Mouse (Mus musculus): Measurements from ENCODE around the gene Cetn3. TPM values are rescaled to one million over a fixed set of nuclear protein-coding genes. Genes with fewer than 3 reads are reported as not detected.

Cetn3 gene
- polyA plus RNA-seq (2016; fragmentation: Nextera tagmentation; extraction: Ambion mirVana): 231 TPM in 2 replicates

DNA sequence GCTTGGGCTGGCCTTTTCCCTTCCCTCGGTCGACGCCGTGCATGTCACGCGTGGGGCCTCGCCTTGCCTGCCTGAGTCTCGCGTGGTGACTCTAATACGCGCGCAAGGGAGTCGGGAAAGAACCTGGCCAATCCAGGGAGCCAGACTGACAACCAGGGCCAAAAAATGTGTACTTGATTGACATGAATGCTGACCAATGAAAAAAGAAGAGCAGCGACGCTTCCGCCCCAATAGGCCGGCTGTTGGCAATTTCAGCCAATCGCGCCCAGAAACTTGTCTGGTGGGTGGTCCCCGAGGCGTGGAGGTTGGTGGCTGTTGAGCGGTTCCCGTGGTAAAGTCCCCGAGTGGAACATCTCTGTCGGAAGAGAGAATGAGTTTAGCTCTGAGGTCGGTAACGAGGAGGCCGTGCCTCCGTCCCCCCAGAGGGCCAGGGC, at the start of gene Cetn3:
Gene Cetn3, plus strand, starts transcription at position 107 of the 434 bp plus-strand sequence.
- Histone ChIP-seq H3K27ac (ENCODE audit: poor library complexity, severe bottlenecking) (peak within 1 kb of the TSS; percentile 98), H3K27me3 (replicated peaks) (no peaks in the 10 kb centered on the region), H3K4me3 (peak within 1 kb of the TSS; percentile 86), H3K9ac (peak within 1 kb of the TSS; percentile 89), H3K9me3 (replicated peaks) (no peaks in the 10 kb centered on the region), H3K36me3 (peaks cover 12% of the 10 kb centered on the region), H3K4me2 (peak within 1 kb of the TSS; percentile 79), H3K4me1 (replicated peaks) (peaks cover 17% of the 10 kb centered on the region)
- under 1% methylated on average over 29 of the region's 29 CpGs for WGBS
- peak; percentile 92 for ATAC-seq (ENCODE audit: insufficient number of reproducible peaks, low FRiP score)

GRCm38 (mm10) chr13:81736606-81737005, 46.3 kb upstream of the Cetn3 start:
- WGBS: 81% methylated on average over 5 of the region's 5 CpGs
- Histone ChIP-seq H3K9me3 (replicated peaks) (no peaks in the 10 kb centered on the region), H3K27ac (ENCODE audit: poor library complexity, severe bottlenecking) (no peak overlapping the region), H3K4me1 (replicated peaks) (no peaks in the 10 kb centered on the region), H3K4me2 (no peak overlapping the region), H3K9ac (no peak overlapping the region), H3K36me3 (no peaks in the 10 kb centered on the region), H3K27me3 (replicated peaks) (no peaks in the 10 kb centered on the region), H3K4me3 (no peak overlapping the region)
- ATAC-seq (ENCODE audit: insufficient number of reproducible peaks, low FRiP score): no peak

- Histone ChIP-seq H3K4me3 (no peak overlapping the region), H3K4me2 (no peak overlapping the region), H3K4me1 (replicated peaks) (no peaks in the 10 kb centered on the region), H3K36me3 (no peaks in the 10 kb centered on the region), H3K9ac (no peak overlapping the region), H3K27ac (ENCODE audit: poor library complexity, severe bottlenecking) (no peak overlapping the region), H3K9me3 (replicated peaks) (no peaks in the 10 kb centered on the region), H3K27me3 (replicated peaks) (no peaks in the 10 kb centered on the region)
- WGBS: 39% methylated on average over 3 of the region's 3 CpGs
- ATAC-seq (ENCODE audit: insufficient number of reproducible peaks, low FRiP score): no peak
Observed at GRCm38 (mm10) chr13:81740898-81741297, 42.0 kb upstream of the Cetn3 start.

DNA sequence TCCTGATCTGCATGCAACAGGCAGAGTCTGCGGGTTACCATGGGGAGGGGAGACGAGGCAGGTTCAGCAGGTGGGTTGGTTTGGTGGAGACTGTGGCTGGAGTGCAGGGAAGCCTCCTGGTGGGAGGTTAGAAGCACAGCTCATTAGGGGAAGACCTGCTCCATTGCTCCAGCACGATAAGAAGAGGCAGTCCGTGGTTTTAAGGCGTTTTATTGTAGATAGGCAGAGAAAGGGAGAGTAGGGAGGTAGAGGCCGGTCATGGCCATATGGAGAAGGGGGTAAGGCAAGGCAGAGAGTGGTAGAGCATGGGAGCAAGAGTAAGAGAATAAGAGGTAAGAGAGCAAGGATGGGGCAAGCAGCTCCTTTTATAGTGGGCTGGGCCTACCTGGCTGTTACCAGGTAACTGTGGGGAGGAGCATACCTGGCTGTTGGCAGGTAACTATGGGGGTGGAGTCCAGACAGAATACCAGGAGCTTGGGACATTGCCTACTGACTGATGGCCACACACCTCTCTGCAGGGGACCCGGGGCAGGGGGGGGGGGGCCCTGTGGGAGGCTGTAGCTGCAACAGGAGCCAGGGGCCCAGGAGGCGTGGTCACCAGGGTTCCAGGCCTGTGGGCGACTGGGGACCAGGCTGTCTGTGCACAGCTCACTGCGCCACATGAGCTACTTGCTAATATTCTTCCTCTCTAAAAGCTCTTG, 39.3 kb upstream of the Cetn3 start:
- WGBS: 37% methylated on average over 10 of the region's 10 CpGs
- Histone ChIP-seq H3K27me3 (replicated peaks) (no peaks in the 10 kb centered on the region), H3K4me3 (no peak overlapping the region), H3K4me2 (no peak overlapping the region), H3K4me1 (replicated peaks) (no peaks in the 10 kb centered on the region), H3K36me3 (no peaks in the 10 kb centered on the region), H3K9ac (no peak overlapping the region), H3K27ac (ENCODE audit: poor library complexity, severe bottlenecking) (no peak overlapping the region), H3K9me3 (replicated peaks) (no peaks in the 10 kb centered on the region)
- ATAC-seq (ENCODE audit: insufficient number of reproducible peaks, low FRiP score): no peak

DNA sequence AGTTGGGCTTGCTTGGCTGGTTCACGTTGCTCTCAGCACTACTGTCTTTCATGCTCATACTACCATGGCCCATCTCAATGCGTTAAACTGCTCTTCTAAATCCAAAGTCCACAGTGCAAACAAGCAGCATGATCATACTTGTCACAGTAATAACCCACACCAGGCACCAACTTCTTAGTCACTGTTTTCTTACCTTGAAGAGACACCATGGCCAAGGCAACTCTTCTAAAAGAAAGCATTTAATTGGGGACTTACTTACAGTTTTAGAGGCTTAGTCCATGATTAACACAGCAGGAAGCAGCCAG, 38.8 kb upstream of the Cetn3 start:
- Histone ChIP-seq H3K4me1 (replicated peaks) (no peaks in the 10 kb centered on the region), H3K4me2 (no peak overlapping the region), H3K9ac (no peak overlapping the region), H3K36me3 (no peaks in the 10 kb centered on the region), H3K9me3 (replicated peaks) (no peaks in the 10 kb centered on the region), H3K4me3 (no peak overlapping the region), H3K27ac (ENCODE audit: poor library complexity, severe bottlenecking) (no peak overlapping the region), H3K27me3 (replicated peaks) (no peaks in the 10 kb centered on the region)
- no peak for ATAC-seq (ENCODE audit: insufficient number of reproducible peaks, low FRiP score)
- WGBS: 31% methylated on average over 2 of the region's 2 CpGs

DNA sequence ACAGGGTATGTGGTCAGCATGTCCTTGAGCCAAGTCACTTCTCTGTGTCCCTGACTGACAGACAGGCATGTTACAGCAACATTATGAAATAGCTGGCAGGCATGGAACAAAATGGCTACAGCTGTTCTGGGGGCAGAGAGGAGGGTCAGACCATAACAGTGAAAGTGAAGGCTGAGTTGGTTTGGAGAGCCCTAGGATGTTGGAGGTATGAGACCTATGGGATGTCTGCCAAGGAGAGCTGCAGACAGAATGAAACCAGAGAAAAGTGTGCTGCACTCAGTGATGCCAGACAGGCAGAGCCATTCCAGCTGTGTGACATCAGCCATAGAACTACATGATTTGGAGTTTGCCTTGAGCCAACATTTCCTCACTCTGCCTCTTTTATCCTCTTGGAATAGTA, 28.0 kb upstream of the Cetn3 start:
- Histone ChIP-seq H3K27ac (ENCODE audit: poor library complexity, severe bottlenecking) (no peak overlapping the region), H3K4me1 (replicated peaks) (0 out of 2 replicates have a peak, but pooled peaks cover 2% of the 10 kb centered on the region), H3K36me3 (no peaks in the 10 kb centered on the region), H3K27me3 (replicated peaks) (no peaks in the 10 kb centered on the region), H3K9ac (no peak overlapping the region), H3K4me2 (no peak overlapping the region), H3K9me3 (replicated peaks) (no peaks in the 10 kb centered on the region), H3K4me3 (no peak overlapping the region)
- 0 out of 2 replicates have a peak, but pooled peaks have one; percentile 48 for ATAC-seq (ENCODE audit: insufficient number of reproducible peaks, low FRiP score)

GRCm38 (mm10) chr13:81755324-81755723, 27.6 kb upstream of the Cetn3 start:
- no peaks in the 10 kb centered on the region for H3K9me3 ChIP-seq (replicated peaks)
- no peak overlapping the region for H3K4me3 ChIP-seq
- no peak overlapping the region for H3K4me2 ChIP-seq
- no peak for ATAC-seq (ENCODE audit: insufficient number of reproducible peaks, low FRiP score)
- no peaks in the 10 kb centered on the region for H3K36me3 ChIP-seq
- no peaks in the 10 kb centered on the region for H3K4me1 ChIP-seq (replicated peaks)
- WGBS: 89% methylated on average over 1 of the region's 1 CpGs
- H3K9ac ChIP-seq: no peak overlapping the region
- no peaks in the 10 kb centered on the region for H3K27me3 ChIP-seq (replicated peaks)
- H3K27ac ChIP-seq (ENCODE audit: poor library complexity, severe bottlenecking): no peak overlapping the region

DNA sequence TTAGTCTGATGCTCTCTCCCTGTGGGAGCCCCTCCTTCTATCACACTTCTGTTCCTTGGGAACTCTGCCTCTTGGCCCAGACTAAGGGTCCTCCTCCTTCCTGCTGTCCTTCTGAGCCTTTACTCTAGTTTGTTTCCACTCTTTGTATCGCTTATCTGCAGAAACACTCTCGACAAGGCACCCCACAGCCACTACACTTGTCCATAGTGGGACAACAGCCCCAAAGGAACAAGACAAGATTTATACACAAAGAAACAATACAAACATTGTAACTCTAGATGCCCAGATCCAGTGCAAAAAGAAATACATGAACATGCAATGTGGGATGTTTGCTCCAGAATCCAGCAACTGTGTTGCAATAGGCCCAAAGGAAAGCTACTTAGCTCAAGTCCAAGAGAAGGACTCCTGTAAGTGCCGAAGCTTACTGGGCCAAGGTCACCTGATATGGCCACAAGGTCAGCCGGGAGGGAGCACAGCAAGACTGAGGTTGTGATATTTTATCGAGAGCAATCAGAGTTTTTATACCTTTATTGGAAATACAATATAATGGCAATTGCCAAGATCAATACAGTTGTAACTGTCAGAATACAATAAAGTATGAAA, 25.7 kb upstream of the Cetn3 start:
- H3K4me1 ChIP-seq (replicated peaks): 0 out of 2 replicates have a peak, but pooled peaks cover 2% of the 10 kb centered on the region
- 62% methylated on average over 5 of the region's 5 CpGs for WGBS
- H3K36me3 ChIP-seq: no peaks in the 10 kb centered on the region
- no peak overlapping the region for H3K4me2 ChIP-seq
- H3K9ac ChIP-seq: no peak overlapping the region
- ATAC-seq (ENCODE audit: insufficient number of reproducible peaks, low FRiP score): no peak
- H3K27ac ChIP-seq (ENCODE audit: poor library complexity, severe bottlenecking): no peak overlapping the region
- no peaks in the 10 kb centered on the region for H3K9me3 ChIP-seq (replicated peaks)
- no peak overlapping the region for H3K4me3 ChIP-seq
- no peaks in the 10 kb centered on the region for H3K27me3 ChIP-seq (replicated peaks)

DNA sequence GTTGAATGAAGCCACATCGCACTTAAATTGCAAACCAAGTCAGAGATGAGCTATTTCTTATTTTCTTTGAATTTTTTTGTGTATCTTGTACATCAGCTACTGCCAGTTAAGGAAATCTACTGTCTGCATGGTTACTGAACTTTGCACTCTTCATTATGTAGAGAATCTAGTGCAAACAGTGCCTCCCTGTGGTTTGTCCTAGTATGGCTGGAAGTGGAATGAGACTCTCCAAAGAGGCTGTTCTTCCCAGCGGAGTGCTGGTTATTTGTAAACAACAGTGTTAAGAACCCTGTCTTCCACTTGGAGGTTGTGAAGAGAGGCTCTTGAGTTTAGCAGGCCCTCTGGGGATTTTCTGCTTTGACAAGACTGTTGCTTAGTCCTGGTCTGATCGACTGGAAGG, 22.5 kb upstream of the Cetn3 start:
- 23% methylated on average over 3 of the region's 3 CpGs for WGBS

GRCm38 (mm10) chr13:81761566-81762186, 21.2 kb upstream of the Cetn3 start:
- Histone ChIP-seq H3K9ac (no peak overlapping the region), H3K27me3 (replicated peaks) (no peaks in the 10 kb centered on the region), H3K36me3 (no peaks in the 10 kb centered on the region), H3K4me3 (no peak overlapping the region), H3K4me2 (peak overlapping the region; percentile 21; the same call in 1 of the 2 replicates), H3K4me1 (replicated peaks) (peaks cover 10% of the 10 kb centered on the region; the same call in 1 of the 2 replicates), H3K9me3 (replicated peaks) (no peaks in the 10 kb centered on the region), H3K27ac (ENCODE audit: poor library complexity, severe bottlenecking) (no peak overlapping the region)
- no peak for ATAC-seq (ENCODE audit: insufficient number of reproducible peaks, low FRiP score)
- 28% methylated on average over 14 of the region's 14 CpGs for WGBS

More for the DNA sequence above, 22.5 kb upstream of the Cetn3 start:
- Histone ChIP-seq H3K4me1 (replicated peaks) (peaks cover 10% of the 10 kb centered on the region; the same call in 1 of the 2 replicates), H3K9ac (no peak overlapping the region), H3K27me3 (replicated peaks) (no peaks in the 10 kb centered on the region), H3K9me3 (replicated peaks) (no peaks in the 10 kb centered on the region), H3K27ac (ENCODE audit: poor library complexity, severe bottlenecking) (no peak overlapping the region), H3K36me3 (no peaks in the 10 kb centered on the region), H3K4me2 (no peak overlapping the region), H3K4me3 (no peak overlapping the region)
- no peak for ATAC-seq (ENCODE audit: insufficient number of reproducible peaks, low FRiP score)

GRCm38 (mm10) chr13:81764173-81764572, 18.7 kb upstream of the Cetn3 start:
- H3K36me3 ChIP-seq: no peaks in the 10 kb centered on the region
- no peak overlapping the region for H3K4me3 ChIP-seq
- H3K27me3 ChIP-seq (replicated peaks): no peaks in the 10 kb centered on the region
- H3K27ac ChIP-seq (ENCODE audit: poor library complexity, severe bottlenecking): no peak overlapping the region
- peaks cover 10% of the 10 kb centered on the region; the same call in 1 of the 2 replicates for H3K4me1 ChIP-seq (replicated peaks)
- H3K9ac ChIP-seq: no peak overlapping the region
- WGBS: 84% methylated on average over 5 of the region's 5 CpGs
- no peak overlapping the region for H3K4me2 ChIP-seq
- no peak for ATAC-seq (ENCODE audit: insufficient number of reproducible peaks, low FRiP score)
- peaks cover 2% of the 10 kb centered on the region; the same call in 1 of the 2 replicates for H3K9me3 ChIP-seq (replicated peaks)

Data from heart, embryonic 12.5 days (tissue).